Mouse (Mus musculus) MEL (cell line): ENCODE data around the gene Prr15. TPM values are rescaled to one million over a fixed set of nuclear protein-coding genes. Genes with fewer than 3 reads are reported as not detected.

Experiments used
- DNase-seq: peaks from one replicate; pipeline ENCODE4 v3.0.0; 2011; ENCODE audit warnings: low read depth, low spot score
- H3K27ac ChIP-seq: 2 replicates; pipeline ENCODE4 v1.5.1; 2012; ENCODE audit warnings: low read depth, mild to moderate bottlenecking, control low read depth, low read length, moderate library complexity; ENCODE audit not compliant: control insufficient read depth
- H3K27me3 ChIP-seq, 2 experiments: fragments of 150-350 bp in 1 of 2; sonication (generic) in 1 of 2; 2 replicates each; pipeline ENCODE4 v1.6.1; 2012; ENCODE audit warnings: low read length in 2 of 2, mild to moderate bottlenecking in 2 of 2, improper control_type of control experiment in 1 of 2, moderate library complexity in 1 of 2; ENCODE audit not compliant: insufficient read depth in 2 of 2, control insufficient read depth in 1 of 2
- H3K36me3 ChIP-seq, 2 experiments: 2 replicates each; pipeline ENCODE4 v1.6.1; 2012 to 2014; ENCODE audit warnings: low read length in 2 of 2, improper control_type of control experiment in 1 of 2, inconsistent platforms in 1 of 2, mild to moderate bottlenecking in 1 of 2; ENCODE audit not compliant: insufficient read depth in 2 of 2, control insufficient read depth in 1 of 2
- H3K4me1 ChIP-seq, 2 experiments: fragments of 150-350 bp in 1 of 2; sonication (generic) in 1 of 2; 2 replicates each; pipeline ENCODE4 v1.6.1; 2012; ENCODE audit warnings: low read length in 2 of 2, improper control_type of control experiment in 1 of 2, mild to moderate bottlenecking in 1 of 2; ENCODE audit not compliant: insufficient read depth in 2 of 2, control insufficient read depth in 1 of 2
- H3K4me3 ChIP-seq, 2 experiments: fragments of 150-350 bp in 1 of 2; sonication (generic) in 1 of 2; 2 replicates each; pipeline ENCODE4 v1.5.1; 2012; ENCODE audit warnings: low read depth in 2 of 2, low read length in 2 of 2, mild to moderate bottlenecking in 2 of 2, moderate library complexity in 2 of 2, control low read depth in 1 of 2, improper control_type of control experiment in 1 of 2; ENCODE audit not compliant: control insufficient read depth in 1 of 2, insufficient read depth in 1 of 2
- H3K79me2 ChIP-seq: 2 replicates; pipeline ENCODE4 v1.6.1; 2012; ENCODE audit warnings: mild to moderate bottlenecking, low read length, moderate library complexity; ENCODE audit not compliant: control insufficient read depth, poor library complexity, insufficient read depth
- H3K9ac ChIP-seq: 2 replicates; pipeline ENCODE4 v1.6.1; 2012; ENCODE audit warnings: low read depth, mild to moderate bottlenecking, control low read depth, low read length, moderate library complexity; ENCODE audit not compliant: control insufficient read depth, poor library complexity, severe bottlenecking
- H3K9me3 ChIP-seq: fragments of 150-350 bp; sonication (generic); replicated peaks from 2 replicates; pipeline ENCODE4 v1.6.1; 2012; ENCODE audit warnings: mild to moderate bottlenecking, low read length, improper control_type of control experiment, moderate library complexity; ENCODE audit not compliant: insufficient read depth
- CHD1 ChIP-seq: IDR thresholded peaks from 2 replicates; pipeline ENCODE4 v1.6.1; 2012; ENCODE audit warnings: low read depth, mild to moderate bottlenecking, inconsistent platforms, low read length, improper control_type of control experiment
- CHD2 ChIP-seq: IDR thresholded peaks from 2 replicates; pipeline ENCODE4 v1.6.1; 2011; ENCODE audit warnings: low read length, improper control_type of control experiment
- CTCF ChIP-seq, 3 experiments: IDR thresholded peaks in 2 of 3; conservative IDR thresholded peaks in 1 of 3; 2 replicates each; pipeline ENCODE4 v1.5.1; 2011 to 2012; ENCODE audit warnings: low read length in 3 of 3, low read depth in 2 of 3, mild to moderate bottlenecking in 2 of 3, improper control_type of control experiment in 1 of 3, inconsistent platforms in 1 of 3, mixed read lengths in 1 of 3, moderate library complexity in 1 of 3; ENCODE audit not compliant: control insufficient read depth in 1 of 3, insufficient read depth in 1 of 3, poor library complexity in 1 of 3, severe bottlenecking in 1 of 3
- E2F4 ChIP-seq: IDR thresholded peaks from 2 replicates; pipeline ENCODE4 v1.6.1; 2011; ENCODE audit warnings: low read depth, low read length, improper control_type of control experiment, borderline replicate concordance
- ELF1 ChIP-seq: IDR thresholded peaks from 2 replicates; pipeline ENCODE4 v1.6.1; 2014; ENCODE audit warnings: low read depth, mild to moderate bottlenecking, inconsistent platforms, low read length, improper control_type of control experiment, moderate library complexity
- EP300 ChIP-seq, 2 experiments: IDR thresholded peaks; 2 replicates each; pipeline ENCODE4 v1.6.1; 2011; ENCODE audit warnings: improper control_type of control experiment in 2 of 2, low read length in 2 of 2, low read depth in 1 of 2, mild to moderate bottlenecking in 1 of 2
- ETS1 ChIP-seq: IDR thresholded peaks from 2 replicates; pipeline ENCODE4 v1.6.1; 2012; ENCODE audit warnings: low read depth, mild to moderate bottlenecking, inconsistent platforms, low read length, improper control_type of control experiment, moderate library complexity
- HCFC1 ChIP-seq: IDR thresholded peaks from 2 replicates; pipeline ENCODE4 v1.6.1; 2012; ENCODE audit warnings: low read depth, mild to moderate bottlenecking, inconsistent platforms, low read length, improper control_type of control experiment, moderate library complexity
- MAFK ChIP-seq: IDR thresholded peaks from 2 replicates; pipeline ENCODE4 v1.6.1; 2011; ENCODE audit warnings: low read depth, mild to moderate bottlenecking, low read length, improper control_type of control experiment, borderline replicate concordance
- MAX ChIP-seq: IDR thresholded peaks from 2 replicates; pipeline ENCODE4 v1.6.1; 2011; ENCODE audit warnings: low read length, improper control_type of control experiment
- MEF2A ChIP-seq: IDR thresholded peaks from 2 replicates; pipeline ENCODE4 v1.6.1; 2014; ENCODE audit warnings: low read depth, mild to moderate bottlenecking, inconsistent platforms, low read length, improper control_type of control experiment; ENCODE audit not compliant: poor library complexity, insufficient replicate concordance, severe bottlenecking; ENCODE audit errors: extremely low read depth
- MXI1 ChIP-seq: IDR thresholded peaks from 2 replicates; pipeline ENCODE4 v1.6.1; 2011; ENCODE audit warnings: mild to moderate bottlenecking, low read depth, low read length, improper control_type of control experiment
- MYC ChIP-seq: IDR thresholded peaks from 2 replicates; pipeline ENCODE4 v1.6.1; 2011; ENCODE audit warnings: low read depth, mild to moderate bottlenecking, low read length, improper control_type of control experiment, moderate library complexity
- NELFE ChIP-seq: IDR thresholded peaks from 2 replicates; pipeline ENCODE4 v1.6.1; 2011; ENCODE audit warnings: low read depth, low read length, improper control_type of control experiment
- NRF1 ChIP-seq: IDR thresholded peaks from 2 replicates; pipeline ENCODE4 v1.6.1; 2014; ENCODE audit warnings: low read depth, mild to moderate bottlenecking, inconsistent platforms, low read length, improper control_type of control experiment, moderate library complexity; ENCODE audit not compliant: poor library complexity, insufficient read depth, severe bottlenecking
- POLR2AphosphoS2 ChIP-seq: IDR thresholded peaks from 2 replicates; pipeline ENCODE4 v1.6.1; 2011; ENCODE audit warnings: low read length, improper control_type of control experiment
- POLR2AphosphoS5 ChIP-seq: IDR thresholded peaks from 2 replicates; pipeline ENCODE4 v1.6.1; 2012; ENCODE audit warnings: low read depth, borderline replicate concordance, mild to moderate bottlenecking, inconsistent platforms, low read length, moderate library complexity, mixed read lengths
- RCOR1 ChIP-seq: IDR thresholded peaks from 2 replicates; pipeline ENCODE4 v1.6.1; 2012; ENCODE audit warnings: low read depth, mild to moderate bottlenecking, inconsistent platforms, low read length, improper control_type of control experiment
- SIN3A ChIP-seq: IDR thresholded peaks from 2 replicates; pipeline ENCODE4 v1.6.1; 2012; ENCODE audit warnings: low read length, improper control_type of control experiment, inconsistent platforms
- SMC3 ChIP-seq: IDR thresholded peaks from 2 replicates; pipeline ENCODE4 v1.6.1; 2011; ENCODE audit warnings: low read depth, low read length, improper control_type of control experiment
- TBP ChIP-seq: IDR thresholded peaks from 2 replicates; pipeline ENCODE4 v1.8.0; 2011; ENCODE audit warnings: low read depth, low read length, improper control_type of control experiment
- TCF12 ChIP-seq: IDR thresholded peaks from 2 replicates; pipeline ENCODE4 v1.6.1; 2014; ENCODE audit warnings: low read depth, mild to moderate bottlenecking, inconsistent platforms, low read length, improper control_type of control experiment, moderate library complexity
- UBTF ChIP-seq: IDR thresholded peaks from 2 replicates; pipeline ENCODE4 v1.6.1; 2012; ENCODE audit warnings: low read depth, mild to moderate bottlenecking, inconsistent platforms, low read length, improper control_type of control experiment, moderate library complexity, borderline replicate concordance; ENCODE audit not compliant: insufficient read depth
- USF1 ChIP-seq: IDR thresholded peaks from 2 replicates; pipeline ENCODE4 v1.6.1; 2014; ENCODE audit warnings: low read depth, mild to moderate bottlenecking, inconsistent platforms, low read length, improper control_type of control experiment, moderate library complexity
- ZKSCAN1 ChIP-seq: IDR thresholded peaks from 2 replicates; pipeline ENCODE4 v1.6.1; 2012; ENCODE audit warnings: low read depth, mild to moderate bottlenecking, inconsistent platforms, low read length, improper control_type of control experiment, moderate library complexity
- ZMIZ1 ChIP-seq: IDR thresholded peaks from 2 replicates; pipeline ENCODE4 v1.6.1; 2012; ENCODE audit warnings: low read depth, mild to moderate bottlenecking, inconsistent platforms, low read length, improper control_type of control experiment, moderate library complexity
- ZNF384 ChIP-seq: IDR thresholded peaks from 2 replicates; pipeline ENCODE4 v1.6.1; 2012; ENCODE audit warnings: low read depth, mild to moderate bottlenecking, inconsistent platforms, low read length, improper control_type of control experiment
- polyA plus RNA-seq, 2 experiments: library from polyadenylated mRNA; stranded (reverse) in 1 of 2; unstranded in 1 of 2; fragments of >175 nt in 1 of 2; fragments of >200 nt in 1 of 2; gene quantifications; 2 replicates each; pipeline versions ENCODE4 v1.2.1 to v1.2.4; 2012; ENCODE audit warnings: low replicate concordance in 2 of 2, low read depth in 1 of 2; ENCODE audit not compliant: insufficient read length in 2 of 2, insufficient read depth in 1 of 2, missing spikeins in 1 of 2
- total RNA-seq: library from RNA; depleted of rRNA; stranded (reverse); fragments of 300-350 nt; gene quantifications from 2 replicates; pipeline ENCODE4 v1.2.3, GENCODE M21; 2012

Gene Prr15
- total and polyA plus RNA-seq, 3 experiments, result not detected

DNA sequence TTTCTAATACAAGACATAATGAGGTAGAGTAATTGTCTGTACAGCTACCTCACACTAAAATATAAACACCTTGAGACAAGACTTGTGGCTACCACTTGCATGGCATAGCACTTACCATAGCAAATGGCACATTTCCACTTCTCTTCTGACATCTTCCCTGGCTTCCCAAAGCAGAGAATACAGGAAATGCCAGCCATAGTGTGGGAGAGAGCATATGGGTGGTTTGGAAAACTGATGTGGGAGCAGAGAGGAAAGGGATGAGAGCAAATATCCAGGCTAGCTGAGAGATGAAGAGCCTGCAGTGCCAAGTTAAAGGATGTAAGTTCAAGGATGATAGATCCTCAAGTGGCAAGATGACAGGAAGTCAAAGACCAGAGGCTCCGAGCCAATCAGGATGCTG, 19.9 kb upstream of the Prr15 start:
- H3K4me1 ChIP-seq, result no peaks in the 10 kb centered on the region
- H3K27ac ChIP-seq, result no peak overlapping the region
- no peaks in the 10 kb centered on the region for H3K36me3 ChIP-seq
- H3K79me2 ChIP-seq, result no peaks in the 10 kb centered on the region
- H3K9ac ChIP-seq, result no peak overlapping the region
- H3K27me3 ChIP-seq, result no peaks in the 10 kb centered on the region
- H3K4me3 ChIP-seq, result no peak overlapping the region
- no peak for TF ChIP-seq SIN3A
- H3K9me3 ChIP-seq, result no peaks in the 10 kb centered on the region
- DNase-seq, result no peak

- TF ChIP-seq MYC, result no peak
- TF ChIP-seq USF1, result no peak
- no peak for TF ChIP-seq E2F4
- TF ChIP-seq ELF1, result no peak
- no peak for TF ChIP-seq TCF12
- TF ChIP-seq NELFE, result no peak
- TF ChIP-seq CHD2, result no peak
- no peak for TF ChIP-seq CTCF (IDR thresholded peaks at IDR 0.05 in 2 of 3, conservative IDR thresholded peaks at IDR 0.05 in 1 of 3; ENCODE audit: control insufficient read depth in 1 of 3, insufficient read depth in 1 of 3, low read depth in 2 of 3, low read length in 3 of 3, poor library complexity in 1 of 3, severe bottlenecking in 1 of 3)
- TF ChIP-seq ZNF384, result no peak
- TF ChIP-seq ZKSCAN1, result no peak
- no peak for TF ChIP-seq ETS1
- no peak for TF ChIP-seq NRF1
- no peak for TF ChIP-seq MXI1
- TF ChIP-seq CHD1, result no peak
- TF ChIP-seq POLR2AphosphoS2, result no peak
- TF ChIP-seq EP300 (IDR thresholded peaks at IDR 0.05; ENCODE audit: low read depth in 1 of 2, low read length in 2 of 2), result no peak
- no peak for DNase-seq
- Histone ChIP-seq H3K36me3 (no peaks in the 10 kb centered on the region), H3K4me1 (no peaks in the 10 kb centered on the region), H3K4me3 (no peak overlapping the region), H3K9ac (no peak overlapping the region), H3K79me2 (no peaks in the 10 kb centered on the region), H3K9me3 (no peaks in the 10 kb centered on the region), H3K27ac (no peak overlapping the region), H3K27me3 (no peaks in the 10 kb centered on the region)
Measured at GRCm38 (mm10) chr6:54313071-54313470, 12.6 kb upstream of the Prr15 start.

DNA sequence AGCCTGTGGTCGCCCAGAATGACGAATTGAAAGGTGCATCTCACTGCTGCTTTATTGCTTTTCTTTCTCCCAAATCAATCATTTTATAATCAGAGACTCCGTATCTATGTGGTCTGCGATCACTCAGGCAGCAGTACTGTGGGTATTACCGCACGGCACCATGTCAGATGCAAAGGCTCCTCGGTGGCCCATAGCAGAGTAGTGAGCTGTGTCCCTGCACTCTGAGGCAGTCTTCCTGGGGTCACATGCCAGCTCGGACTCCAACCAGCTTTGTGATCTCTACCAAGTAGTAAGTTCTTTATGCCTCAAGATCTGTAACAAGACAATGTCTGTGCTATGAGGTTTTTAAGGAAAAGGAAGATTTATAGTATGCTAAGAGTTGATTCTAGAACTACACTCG, 7.0 kb upstream of the Prr15 start:
- Histone ChIP-seq H3K9ac (no peak overlapping the region), H3K4me3 (no peak overlapping the region), H3K79me2 (no peaks in the 10 kb centered on the region), H3K4me1 (no peaks in the 10 kb centered on the region), H3K9me3 (no peaks in the 10 kb centered on the region), H3K27me3 (no peaks in the 10 kb centered on the region), H3K36me3 (no peaks in the 10 kb centered on the region), H3K27ac (no peak overlapping the region)
- DNase-seq, result no peak
- no peak for TF ChIP-seq HCFC1
- no peak for TF ChIP-seq SIN3A
- no peak for TF ChIP-seq RCOR1
- no peak for TF ChIP-seq MEF2A
- no peak for TF ChIP-seq TCF12
- no peak for TF ChIP-seq MAX
- no peak for TF ChIP-seq ETS1
- no peak for TF ChIP-seq POLR2AphosphoS5
- no peak for TF ChIP-seq E2F4
- no peak for TF ChIP-seq CTCF (IDR thresholded peaks at IDR 0.05 in 2 of 3, conservative IDR thresholded peaks at IDR 0.05 in 1 of 3; ENCODE audit: control insufficient read depth in 1 of 3, insufficient read depth in 1 of 3, low read depth in 2 of 3, low read length in 3 of 3, poor library complexity in 1 of 3, severe bottlenecking in 1 of 3)
- no peak for TF ChIP-seq TBP
- TF ChIP-seq SMC3, result no peak
- no peak for TF ChIP-seq ZKSCAN1
- TF ChIP-seq ZMIZ1, result no peak
- TF ChIP-seq UBTF, result no peak
- no peak for TF ChIP-seq MAFK
